Mouse (Mus musculus) MEL (cell line): Measurements from ENCODE around the gene Chadl. TPM values are rescaled to one million over a fixed set of nuclear protein-coding genes. Genes with fewer than 3 reads are reported as not detected.

Experiments used
- DNase-seq: peaks from one replicate; pipeline ENCODE4 v3.0.0; 2011; ENCODE audit warnings: low read depth, low spot score
- H3K27ac ChIP-seq: 2 replicates; pipeline ENCODE4 v1.5.1; 2012; ENCODE audit warnings: low read depth, mild to moderate bottlenecking, control low read depth, low read length, moderate library complexity; ENCODE audit not compliant: control insufficient read depth
- H3K27me3 ChIP-seq, 2 experiments: fragments of 150-350 bp in 1 of 2; sonication (generic) in 1 of 2; 2 replicates each; pipeline ENCODE4 v1.6.1; 2012; ENCODE audit warnings: low read length in 2 of 2, mild to moderate bottlenecking in 2 of 2, improper control_type of control experiment in 1 of 2, moderate library complexity in 1 of 2; ENCODE audit not compliant: insufficient read depth in 2 of 2, control insufficient read depth in 1 of 2
- H3K36me3 ChIP-seq, 2 experiments: 2 replicates each; pipeline ENCODE4 v1.6.1; 2012 to 2014; ENCODE audit warnings: low read length in 2 of 2, improper control_type of control experiment in 1 of 2, inconsistent platforms in 1 of 2, mild to moderate bottlenecking in 1 of 2; ENCODE audit not compliant: insufficient read depth in 2 of 2, control insufficient read depth in 1 of 2
- H3K4me1 ChIP-seq, 2 experiments: fragments of 150-350 bp in 1 of 2; sonication (generic) in 1 of 2; 2 replicates each; pipeline ENCODE4 v1.6.1; 2012; ENCODE audit warnings: low read length in 2 of 2, improper control_type of control experiment in 1 of 2, mild to moderate bottlenecking in 1 of 2; ENCODE audit not compliant: insufficient read depth in 2 of 2, control insufficient read depth in 1 of 2
- H3K4me3 ChIP-seq, 2 experiments: fragments of 150-350 bp in 1 of 2; sonication (generic) in 1 of 2; 2 replicates each; pipeline ENCODE4 v1.5.1; 2012; ENCODE audit warnings: low read depth in 2 of 2, low read length in 2 of 2, mild to moderate bottlenecking in 2 of 2, moderate library complexity in 2 of 2, control low read depth in 1 of 2, improper control_type of control experiment in 1 of 2; ENCODE audit not compliant: control insufficient read depth in 1 of 2, insufficient read depth in 1 of 2
- H3K79me2 ChIP-seq: 2 replicates; pipeline ENCODE4 v1.6.1; 2012; ENCODE audit warnings: mild to moderate bottlenecking, low read length, moderate library complexity; ENCODE audit not compliant: control insufficient read depth, poor library complexity, insufficient read depth
- H3K9ac ChIP-seq: 2 replicates; pipeline ENCODE4 v1.6.1; 2012; ENCODE audit warnings: low read depth, mild to moderate bottlenecking, control low read depth, low read length, moderate library complexity; ENCODE audit not compliant: control insufficient read depth, poor library complexity, severe bottlenecking
- H3K9me3 ChIP-seq: fragments of 150-350 bp; sonication (generic); replicated peaks from 2 replicates; pipeline ENCODE4 v1.6.1; 2012; ENCODE audit warnings: mild to moderate bottlenecking, low read length, improper control_type of control experiment, moderate library complexity; ENCODE audit not compliant: insufficient read depth
- CTCF ChIP-seq, 3 experiments: IDR thresholded peaks in 2 of 3; conservative IDR thresholded peaks in 1 of 3; 2 replicates each; pipeline ENCODE4 v1.5.1; 2011 to 2012; ENCODE audit warnings: low read length in 3 of 3, low read depth in 2 of 3, mild to moderate bottlenecking in 2 of 3, improper control_type of control experiment in 1 of 3, inconsistent platforms in 1 of 3, mixed read lengths in 1 of 3, moderate library complexity in 1 of 3; ENCODE audit not compliant: control insufficient read depth in 1 of 3, insufficient read depth in 1 of 3, poor library complexity in 1 of 3, severe bottlenecking in 1 of 3
- ELF1 ChIP-seq: IDR thresholded peaks from 2 replicates; pipeline ENCODE4 v1.6.1; 2014; ENCODE audit warnings: low read depth, mild to moderate bottlenecking, inconsistent platforms, low read length, improper control_type of control experiment, moderate library complexity
- EP300 ChIP-seq, 2 experiments: IDR thresholded peaks; 2 replicates each; pipeline ENCODE4 v1.6.1; 2011; ENCODE audit warnings: improper control_type of control experiment in 2 of 2, low read length in 2 of 2, low read depth in 1 of 2, mild to moderate bottlenecking in 1 of 2
- GATA1 ChIP-seq: IDR thresholded peaks from 2 replicates; pipeline ENCODE4 v1.6.1; 2011; ENCODE audit warnings: low read depth, low read length, improper control_type of control experiment
- MAFK ChIP-seq: IDR thresholded peaks from 2 replicates; pipeline ENCODE4 v1.6.1; 2011; ENCODE audit warnings: low read depth, mild to moderate bottlenecking, low read length, improper control_type of control experiment, borderline replicate concordance
- MAX ChIP-seq: IDR thresholded peaks from 2 replicates; pipeline ENCODE4 v1.6.1; 2011; ENCODE audit warnings: low read length, improper control_type of control experiment
- MAZ ChIP-seq: IDR thresholded peaks from 2 replicates; pipeline ENCODE4 v1.6.1; 2012; ENCODE audit warnings: low read depth, mild to moderate bottlenecking, inconsistent platforms, low read length, improper control_type of control experiment
- MEF2A ChIP-seq: IDR thresholded peaks from 2 replicates; pipeline ENCODE4 v1.6.1; 2014; ENCODE audit warnings: low read depth, mild to moderate bottlenecking, inconsistent platforms, low read length, improper control_type of control experiment; ENCODE audit not compliant: poor library complexity, insufficient replicate concordance, severe bottlenecking; ENCODE audit errors: extremely low read depth
- POLR2AphosphoS2 ChIP-seq: IDR thresholded peaks from 2 replicates; pipeline ENCODE4 v1.6.1; 2011; ENCODE audit warnings: low read length, improper control_type of control experiment
- RAD21 ChIP-seq: IDR thresholded peaks from 2 replicates; pipeline ENCODE4 v1.6.1; 2011; ENCODE audit warnings: mild to moderate bottlenecking, low read depth, low read length, improper control_type of control experiment
- TAL1 ChIP-seq: IDR thresholded peaks from 2 replicates; pipeline ENCODE4 v1.6.1; 2012; ENCODE audit warnings: mild to moderate bottlenecking, inconsistent platforms, low read length, moderate library complexity, mixed read lengths
- ZC3H11A ChIP-seq: IDR thresholded peaks from 2 replicates; pipeline ENCODE4 v1.6.1; 2012; ENCODE audit warnings: low read depth, mild to moderate bottlenecking, inconsistent platforms, low read length, improper control_type of control experiment
- ZNF384 ChIP-seq: IDR thresholded peaks from 2 replicates; pipeline ENCODE4 v1.6.1; 2012; ENCODE audit warnings: low read depth, mild to moderate bottlenecking, inconsistent platforms, low read length, improper control_type of control experiment
- polyA plus RNA-seq, 2 experiments: library from polyadenylated mRNA; stranded (reverse) in 1 of 2; unstranded in 1 of 2; fragments of >175 nt in 1 of 2; fragments of >200 nt in 1 of 2; gene quantifications; 2 replicates each; pipeline versions ENCODE4 v1.2.1 to v1.2.4; 2012; ENCODE audit warnings: low replicate concordance in 2 of 2, low read depth in 1 of 2; ENCODE audit not compliant: insufficient read length in 2 of 2, insufficient read depth in 1 of 2, missing spikeins in 1 of 2
- total RNA-seq: library from RNA; depleted of rRNA; stranded (reverse); fragments of 300-350 nt; gene quantifications from 2 replicates; pipeline ENCODE4 v1.2.3, GENCODE M21; 2012

Chadl gene
- total and polyA plus RNA-seq, 3 experiments: 0.42 to 0.72 TPM; not detected in 1

DNA sequence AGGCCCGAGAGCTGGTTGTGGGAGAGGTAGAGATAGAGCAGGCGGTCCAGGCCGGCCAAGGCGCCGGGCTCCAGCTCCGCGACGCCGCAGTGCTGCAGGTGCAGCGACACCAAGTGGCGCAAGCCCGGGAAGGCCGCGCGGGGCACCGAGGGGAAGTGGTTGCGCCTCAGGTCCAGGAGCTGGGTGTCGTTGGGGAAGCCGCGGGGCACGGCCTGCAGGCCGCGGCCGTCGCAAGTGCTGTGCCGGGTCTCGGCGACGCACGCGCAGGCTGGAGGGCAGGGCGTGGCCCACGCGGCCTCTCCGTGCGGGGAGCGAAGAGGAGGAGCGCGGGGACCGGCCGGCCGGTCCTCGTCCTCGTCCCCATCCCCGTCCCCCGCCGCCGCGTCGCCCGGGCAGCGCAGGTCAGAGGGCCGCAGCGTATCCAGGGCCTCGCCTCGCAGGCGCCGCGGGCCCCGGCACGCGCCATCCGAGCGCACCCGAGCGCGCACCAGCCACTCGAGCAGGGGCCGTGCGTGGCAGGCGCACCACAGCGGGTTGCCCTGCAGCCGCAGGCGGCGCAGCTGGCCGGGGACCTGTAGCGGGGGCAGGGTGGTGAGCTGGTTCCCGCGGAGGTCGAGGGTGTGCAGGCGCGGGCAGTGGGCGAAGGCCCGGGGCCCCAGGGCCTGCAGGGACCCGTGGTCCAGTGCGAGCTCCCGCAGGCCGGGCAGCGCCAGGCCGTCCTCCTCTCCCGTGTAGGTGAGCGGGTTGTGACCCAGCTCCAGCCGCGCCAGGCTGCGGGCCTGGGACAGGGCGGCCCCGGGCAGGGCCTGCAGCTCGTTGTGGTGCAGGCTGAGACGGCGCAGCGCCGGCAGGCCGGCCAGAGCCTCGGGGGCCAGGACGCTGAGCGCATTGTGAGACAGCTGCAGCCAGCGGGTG is 2.9 kb downstream of the Chadl start (continued):
- TF ChIP-seq ZC3H11A (peak; percentile 53), RAD21 (peak; percentile 60), MAFK (no peak)
- TF ChIP-seq, all 39 proteins: peak for 7

DNA sequence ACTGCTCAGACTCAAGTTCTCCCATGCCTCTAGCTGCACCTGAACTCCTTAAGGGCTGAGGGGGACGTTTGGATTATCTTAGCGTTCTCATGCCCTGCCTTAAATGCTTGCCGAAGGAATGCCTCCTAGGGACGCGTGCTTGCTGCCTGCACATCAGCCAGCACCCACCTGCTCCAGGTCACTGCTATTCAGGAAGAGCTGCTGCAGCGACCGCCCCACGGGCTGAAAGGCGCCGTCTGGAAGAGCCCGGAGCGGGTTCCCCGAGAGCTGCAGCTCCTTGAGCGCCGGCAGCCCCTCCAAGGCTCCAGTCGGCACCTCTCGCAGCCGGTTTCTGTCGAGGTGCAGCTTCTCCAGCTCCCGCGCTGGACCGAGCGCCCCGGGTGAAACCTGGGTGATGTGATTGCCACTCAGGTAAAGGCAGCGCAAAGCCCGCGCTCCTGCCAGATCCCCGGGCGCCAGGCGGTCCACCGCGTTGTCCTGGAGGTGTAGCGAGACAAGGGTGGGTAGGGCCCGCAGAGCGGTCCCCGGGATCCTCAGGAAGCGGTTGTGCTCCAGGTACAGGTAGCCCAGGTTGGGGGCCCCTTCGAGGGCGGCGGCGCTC is 3.6 kb downstream of the Chadl start:
- no peaks in the 10 kb centered on the region for H3K36me3 ChIP-seq
- peak overlapping the region; percentile 50 for H3K9ac ChIP-seq
- H3K27me3 ChIP-seq: no peaks in the 10 kb centered on the region
- no peak for DNase-seq
- no peaks in the 10 kb centered on the region for H3K4me1 ChIP-seq
- H3K4me3 ChIP-seq: peak overlapping the region; percentile 28 to 35; a peak in 2 of 4 replicates
- no peak for TF ChIP-seq GATA1
- no peak for TF ChIP-seq CTCF (IDR thresholded peaks at IDR 0.05 in 2 of 3, conservative IDR thresholded peaks at IDR 0.05 in 1 of 3; ENCODE audit: control insufficient read depth in 1 of 3, insufficient read depth in 1 of 3, low read depth in 2 of 3, low read length in 3 of 3, poor library complexity in 1 of 3, severe bottlenecking in 1 of 3)
- TF ChIP-seq MAZ: no peak
- no peaks in the 10 kb centered on the region for H3K79me2 ChIP-seq
- no peaks in the 10 kb centered on the region for H3K9me3 ChIP-seq
- no peak overlapping the region for H3K27ac ChIP-seq

- no peak for DNase-seq
- Histone ChIP-seq H3K36me3 (peaks cover 0 to 14% of the 10 kb centered on the region in 2 experiments; a peak in 2 of 4 replicates), H3K9me3 (no peaks in the 10 kb centered on the region), H3K27ac (no peak overlapping the region), H3K4me3 (no peak overlapping the region), H3K79me2 (no peaks in the 10 kb centered on the region), H3K9ac (no peak overlapping the region), H3K27me3 (no peaks in the 10 kb centered on the region), H3K4me1 (no peaks in the 10 kb centered on the region)
- TF ChIP-seq EP300 (IDR thresholded peaks at IDR 0.05; ENCODE audit: low read depth in 1 of 2, low read length in 2 of 2) (no peak), MEF2A (no peak), ELF1 (no peak), MAX (no peak), GATA1 (no peak), MAFK (no peak), POLR2AphosphoS2 (no peak), RAD21 (no peak), ZNF384 (no peak), TAL1 (no peak)
These were observed 16.7 kb downstream of the Chadl start for GRCm38 (mm10) chr15:81680301-81680805.
